8 mouse cellular contexts compared by ENCODE assay signal in the genomic region with DNA sequence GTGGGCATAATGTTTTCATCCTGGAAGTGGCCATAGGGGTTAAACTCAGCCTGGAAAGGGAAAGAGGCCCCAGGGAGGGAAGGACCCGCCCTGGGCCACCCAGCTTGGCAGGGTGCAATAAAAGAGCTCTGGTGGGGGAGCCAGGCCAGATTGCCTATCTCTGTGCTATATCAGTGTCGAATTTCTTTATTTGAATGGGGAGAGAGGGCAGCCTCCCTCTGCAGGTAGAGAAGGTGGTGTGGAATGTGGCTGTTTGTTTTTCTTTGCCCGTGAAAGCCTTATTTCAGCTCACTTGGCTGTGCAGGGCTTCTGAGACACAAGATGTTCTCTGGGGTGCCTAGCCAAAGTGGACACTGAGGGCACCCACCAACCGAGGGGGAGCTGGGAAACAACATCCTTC. TPM values are rescaled to one million over a fixed set of nuclear protein-coding genes. Genes with fewer than 3 reads are reported as not detected.
DNase-seq lines count a peak whose midpoint lies in the region; ATAC-seq and TF ChIP-seq lines count a peak whose summit lies in the region.

No protein-coding gene starts in this region.

- intact Hi-C loops in gastrocnemius, adult 2 months (cut with DNase I) = no loop called here

- peaks cover 75% of the 10 kb centered on the region for H3K4me1 ChIP-seq in hindbrain, embryonic 13.5 days (replicated peaks)
- peaks cover 45 to 65% of the 10 kb centered on the region in 2 experiments for H3K4me1 ChIP-seq in liver, embryonic 14.5 days (replicated peaks; ENCODE audit: control insufficient read depth in 2 of 2, insufficient read depth in 2 of 2, low read length in 1 of 2)

- H3K9me3 ChIP-seq in hindbrain, embryonic 13.5 days = no peaks in the 10 kb centered on the region
- no peaks in the 10 kb centered on the region for H3K9me3 ChIP-seq in liver, embryonic 14.5 days (ENCODE audit: control insufficient read depth, low read length)

- H3K4me3 ChIP-seq in gastrocnemius, adult 2 months = peak overlapping the region; percentile 67
- H3K4me3 ChIP-seq in hindbrain, embryonic 13.5 days = peak overlapping the region; percentile 50
- peak overlapping the region; percentile 59 to 71 for H3K4me3 ChIP-seq in liver, embryonic 14.5 days (ENCODE audit: insufficient read depth in 1 of 2, low read depth in 2 of 2, low read length in 2 of 2)

- TF ChIP-seq EP300 in liver, embryonic 14.5 days (IDR thresholded peaks at IDR 0.05; ENCODE audit: low read depth) = no peak

- DNase-seq in gastrocnemius, adult 2 months = peak; percentile 33
- no peak for DNase-seq in gastrocnemius, postnatal 4 days (ENCODE audit: low spot score in 2 of 2)
- peak; percentile 11 for DNase-seq in ES-CJ7 (ENCODE audit: low read depth, low spot score)
- no peak for DNase-seq in liver, embryonic 14.5 days (ENCODE audit: low read depth in 3 of 3, low spot score in 3 of 3)
- no peak for DNase-seq in layer of hippocampus, adult 9-11 months
- no peak for DNase-seq in right cerebral cortex, adult 2 months (ENCODE audit: low spot score in 2 of 2)
- no peak for DNase-seq in gastrocnemius, postnatal 10 days

- ATAC-seq in hindbrain, embryonic 13.5 days (ENCODE audit: low FRiP score) = no peak
- ATAC-seq in liver, embryonic 14.5 days (ENCODE audit: insufficient read depth) = no peak

- no peak for TF ChIP-seq CTCF in gastrocnemius, adult 2 months (IDR thresholded peaks at IDR 0.05)
- TF ChIP-seq CTCF in liver, embryonic 14.5 days (IDR thresholded peaks at IDR 0.05; ENCODE audit: low read depth) = no peak

- WGBS in hindbrain, embryonic 13.5 days = 0% methylated on average over 4 of the region's 4 CpGs
- 6% methylated on average over 4 of the region's 4 CpGs for WGBS in liver, embryonic 14.5 days (ENCODE audit: insufficient replicate concordance)

- H3K9ac ChIP-seq in hindbrain, embryonic 13.5 days = peak overlapping the region; percentile 80
- H3K9ac ChIP-seq in liver, embryonic 14.5 days (replicated peaks) = peak overlapping the region; percentile 84

- peak overlapping the region; percentile 91 for H3K27ac ChIP-seq in gastrocnemius, adult 2 months
- peak overlapping the region; percentile 96 for H3K27ac ChIP-seq in hindbrain, embryonic 13.5 days
- peak overlapping the region; percentile 63 for H3K27ac ChIP-seq in liver, embryonic 14.5 days

- H3K27me3 ChIP-seq in hindbrain, embryonic 13.5 days = no peaks in the 10 kb centered on the region
- H3K27me3 ChIP-seq in liver, embryonic 14.5 days (ENCODE audit: control insufficient read depth, insufficient read depth, low read length) = no peaks in the 10 kb centered on the region

- no peaks in the 10 kb centered on the region for H3K36me3 ChIP-seq in hindbrain, embryonic 13.5 days
- no peaks in the 10 kb centered on the region for H3K36me3 ChIP-seq in liver, embryonic 14.5 days (replicated peaks; ENCODE audit: control insufficient read depth, insufficient read depth, low read depth)

- H3K4me2 ChIP-seq in hindbrain, embryonic 13.5 days = peak overlapping the region; percentile 79
- peak overlapping the region; percentile 87 for H3K4me2 ChIP-seq in liver, embryonic 14.5 days (ENCODE audit: low read depth)

RNA-seq across cellular contexts. Expression of a gene that starts 8.8 kb away (rescaled TPM):
- total RNA-seq in gastrocnemius, adult 2 months (2021) = 10 to 100 TPM; 23.8 to 27.3 TPM
- total RNA-seq in gastrocnemius, postnatal 4 days (2021) = 10 to 100 TPM; 41.7 to 44.6 TPM
- 32.6 and 32.7 TPM in 2 replicates for polyA plus RNA-seq in hindbrain, embryonic 13.5 days (2015; fragmentation: Nextera tagmentation; extraction: Ambion mirVana)
- polyA plus RNA-seq in liver, embryonic 14.5 days (2012; rRNA removed) = 7.2 and 7.8 TPM in 2 replicates
- 4.5 and 5.3 TPM in 2 replicates for polyA plus RNA-seq in liver, embryonic 14.5 days (2014; fragmentation: Nextera tagmentation; extraction: Ambion mirVana)
- total RNA-seq in gastrocnemius, postnatal 10 days (2021) = 10 to 100 TPM; 27.7 to 37.6 TPM

Comparison
In these comparisons a context has a peak if more than half of its experiments do, and no peak if none do; other contexts are left out.
1. DNase-seq: peak in gastrocnemius, adult 2 months (single experiment) and ES-CJ7 (single experiment); none in gastrocnemius, postnatal 4 days (0 of 2), liver, embryonic 14.5 days (0 of 3), layer of hippocampus, adult 9-11 months (single experiment), right cerebral cortex, adult 2 months (0 of 2) and gastrocnemius, postnatal 10 days (single experiment).
2. Peak in every context shown above with its lines, with median percentiles within 50 percentile points of each other: H3K27ac ChIP-seq and H3K4me3 ChIP-seq.